Mouse (Mus musculus) stomach, postnatal 0 days (tissue): ENCODE measurements around the gene Pyurf. TPM values are rescaled to one million over a fixed set of nuclear protein-coding genes. Genes with fewer than 3 reads are reported as not detected.
A peak's percentile ranks its signal among the peaks of the same experiment; 100 is the strongest.

ENCODE experiments used
- ATAC-seq: fragments of 200-750 bp; cut with Nextera tagmentation; 2 replicates; pipeline ENCODE4 v1.8.0; 2017; ENCODE audit not compliant: low FRiP score, low TSS enrichment
- DNase-seq: peaks from one replicate; pipeline ENCODE4 v3.0.0-alpha.2; 2016; ENCODE audit warnings: low spot score
- H3K27ac ChIP-seq: fragments of 300-500 bp; sonication (generic); replicated peaks from 2 replicates; pipeline ENCODE4 v1.5.1; 2014; ENCODE audit warnings: mild to moderate bottlenecking, control low read depth
- H3K27me3 ChIP-seq: fragments of 300-500 bp; sonication (generic); 2 replicates; pipeline ENCODE4 v1.6.1; 2014; ENCODE audit warnings: low read length; ENCODE audit not compliant: control insufficient read depth, insufficient read depth
- H3K36me3 ChIP-seq: fragments of 300-500 bp; sonication (generic); 2 replicates; pipeline ENCODE4 v1.6.1; 2014; ENCODE audit warnings: low read length, mixed read lengths; ENCODE audit not compliant: control insufficient read depth, insufficient read depth
- H3K4me1 ChIP-seq: fragments of 300-500 bp; sonication (generic); replicated peaks from 2 replicates; pipeline ENCODE4 v1.6.1; 2014; ENCODE audit warnings: antibody characterized with exemption; ENCODE audit not compliant: control insufficient read depth, insufficient read depth
- H3K4me2 ChIP-seq: fragments of 300-500 bp; sonication (generic); replicated peaks from 2 replicates; pipeline ENCODE4 v1.6.1; 2014; ENCODE audit warnings: low read depth, mild to moderate bottlenecking, control low read depth, moderate library complexity
- H3K4me3 ChIP-seq: fragments of 300-500 bp; sonication (generic); 2 replicates; pipeline ENCODE4 v1.5.1; 2014; ENCODE audit warnings: low read depth, low read length, control low read depth
- H3K9ac ChIP-seq: fragments of 300-500 bp; sonication (generic); 2 replicates; pipeline ENCODE4 v1.6.1; 2014; ENCODE audit warnings: mild to moderate bottlenecking, low read length, control low read depth, mixed read lengths
- H3K9me3 ChIP-seq: fragments of 300-500 bp; sonication (generic); 2 replicates; pipeline ENCODE4 v1.6.1; 2016; ENCODE audit warnings: low read length; ENCODE audit not compliant: control insufficient read depth
- CTCF ChIP-seq: IDR thresholded peaks from 2 replicates; pipeline ENCODE4 v1.5.1; 2016; ENCODE audit warnings: antibody characterized with exemption, low read depth, mild to moderate bottlenecking, moderate library complexity
- EP300 ChIP-seq: optimal IDR thresholded peaks from 2 replicates; pipeline ENCODE3; 2016; ENCODE audit warnings: antibody characterized with exemption
- WGBS: fragments of 180-500 bp; shearing (Covaris S2); extraction: QIAGEN DNeasy Blood & Tissue Kit; methylation state at CpG from one replicate; pipeline ENCODE4 v1.1.7; 2014; 5-methylcytosine and 5-hydroxymethylcytosine counted together
- polyA plus RNA-seq: library from polyadenylated mRNA; unstranded; fragments of >200 nt; fragmentation: Nextera tagmentation; extraction: Ambion mirVana; gene quantifications from 2 replicates; pipeline ENCODE4 v1.2.1, GENCODE M21; 2015

Pyurf gene
- polyA plus RNA-seq, 1 experiment from 2014 or later: 16.2 TPM

GRCm38 (mm10) chr6:57702743-57703499, 11.0 kb upstream of the Pyurf start:
- Histone ChIP-seq H3K27me3 (no peaks in the 10 kb centered on the region), H3K4me2 (peak overlapping the region; percentile 57), H3K27ac (peak overlapping the region; percentile 95), H3K9ac (peak overlapping the region; percentile 84), H3K36me3 (no peaks in the 10 kb centered on the region), H3K9me3 (no peaks in the 10 kb centered on the region), H3K4me3 (peak overlapping the region; percentile 74), H3K4me1 (no peaks in the 10 kb centered on the region)
- DNase-seq (peak; percentile 96), ATAC-seq (peak; percentile 100)
- WGBS: 0% methylated on average over 55 of the region's 59 CpGs
- no peak for TF ChIP-seq CTCF
- no peak for TF ChIP-seq EP300

- H3K27ac ChIP-seq: peak within 1 kb of the TSS; percentile 95
- no peak for DNase-seq
- no peaks in the 10 kb centered on the region for H3K9me3 ChIP-seq
- no peaks in the 10 kb centered on the region for H3K4me1 ChIP-seq
- H3K9ac ChIP-seq: peak within 1 kb of the TSS; percentile 84
- TF ChIP-seq EP300 (no peak), CTCF (no peak)
- H3K27me3 ChIP-seq: no peaks in the 10 kb centered on the region
- no peak for ATAC-seq
- H3K36me3 ChIP-seq: no peaks in the 10 kb centered on the region
- WGBS: 0% methylated on average over 10 of the region's 10 CpGs
- H3K4me3 ChIP-seq: peak within 1 kb of the TSS; percentile 74
- peak within 1 kb of the TSS; percentile 57 for H3K4me2 ChIP-seq
Observed at GRCm38 (mm10) chr6:57702376-57702742, 10.5 kb upstream of the Pyurf start, which contains the start of gene Lancl2. Lancl2 (plus strand) TSS chr6:57702540.

GRCm38 (mm10) chr6:57701686-57702085, 9.8 kb upstream of the Pyurf start:
- Histone ChIP-seq H3K9ac (no peak overlapping the region), H3K27me3 (no peaks in the 10 kb centered on the region), H3K36me3 (no peaks in the 10 kb centered on the region), H3K9me3 (no peaks in the 10 kb centered on the region), H3K4me3 (no peak overlapping the region), H3K27ac (no peak overlapping the region), H3K4me2 (no peak overlapping the region), H3K4me1 (no peaks in the 10 kb centered on the region)
- DNase-seq (no peak), ATAC-seq (no peak)
- no peak for TF ChIP-seq EP300
- no peak for TF ChIP-seq CTCF
- 65% methylated on average over 4 of the region's 4 CpGs for WGBS

GRCm38 (mm10) chr6:57693116-57693515, 1.2 kb upstream of the Pyurf start:
- H3K27ac ChIP-seq: no peak overlapping the region
- 0 out of 2 replicates have a peak overlapping the region, but pooled peaks have one; percentile 8 for H3K9ac ChIP-seq
- no peaks in the 10 kb centered on the region for H3K4me1 ChIP-seq
- no peaks in the 10 kb centered on the region for H3K36me3 ChIP-seq
- ATAC-seq (no peak), DNase-seq (no peak)
- H3K4me3 ChIP-seq: no peak overlapping the region
- no peak overlapping the region for H3K4me2 ChIP-seq
- H3K9me3 ChIP-seq: no peaks in the 10 kb centered on the region
- 87% methylated on average over 3 of the region's 3 CpGs for WGBS
- TF ChIP-seq EP300 (no peak), CTCF (no peak)
- H3K27me3 ChIP-seq: no peaks in the 10 kb centered on the region

- no peak for TF ChIP-seq EP300
- TF ChIP-seq CTCF: no peak
- no peak for ATAC-seq
Observed at GRCm38 (mm10) chr6:57684156-57684555, 7.7 kb downstream of the Pyurf start.

GRCm38 (mm10) chr6:57661295-57661694, 30.6 kb downstream of the Pyurf start:
- Histone ChIP-seq H3K9ac (no peak overlapping the region), H3K4me3 (no peak overlapping the region), H3K27ac (no peak overlapping the region), H3K4me2 (no peak overlapping the region), H3K27me3 (no peaks in the 10 kb centered on the region), H3K4me1 (no peaks in the 10 kb centered on the region), H3K36me3 (no peaks in the 10 kb centered on the region), H3K9me3 (no peaks in the 10 kb centered on the region)
- TF ChIP-seq EP300 (no peak), CTCF (no peak)
- ATAC-seq (no peak), DNase-seq (no peak)
- WGBS: 65% methylated on average over 4 of the region's 4 CpGs

More at GRCm38 (mm10) chr6:57684156-57684555, 7.7 kb downstream of the Pyurf start:
- Histone ChIP-seq H3K36me3 (no peaks in the 10 kb centered on the region), H3K27ac (no peak overlapping the region), H3K9me3 (no peaks in the 10 kb centered on the region), H3K4me3 (no peak overlapping the region), H3K27me3 (no peaks in the 10 kb centered on the region), H3K9ac (no peak overlapping the region), H3K4me2 (no peak overlapping the region), H3K4me1 (no peaks in the 10 kb centered on the region)
- DNase-seq: no peak
- WGBS: 86% methylated on average over 1 of the region's 1 CpGs
